Mouse (Mus musculus) embryonic facial prominence, embryonic 15.5 days (tissue): ENCODE results near the gene Sorl1. TPM values are rescaled to one million over a fixed set of nuclear protein-coding genes. Genes with fewer than 3 reads are reported as not detected.

ENCODE experiments used
- ATAC-seq: fragments of 200-750 bp; cut with Nextera tagmentation; 2 replicates; pipeline ENCODE4 v1.8.0; 2017; ENCODE audit warnings: low read depth, moderate TSS enrichment; ENCODE audit not compliant: insufficient number of reproducible peaks, low FRiP score, low TSS enrichment
- H3K27ac ChIP-seq: fragments of 300-500 bp; sonication (generic); replicated peaks from 2 replicates; pipeline ENCODE4 v1.5.1; 2015; ENCODE audit warnings: mild to moderate bottlenecking, inconsistent platforms
- H3K27me3 ChIP-seq: fragments of 300-500 bp; sonication (generic); 2 replicates; pipeline ENCODE4 v1.6.1; 2015; ENCODE audit warnings: inconsistent platforms
- H3K36me3 ChIP-seq: fragments of 300-500 bp; sonication (generic); 2 replicates; pipeline ENCODE4 v1.6.1; 2015; ENCODE audit warnings: mild to moderate bottlenecking, inconsistent platforms
- H3K4me1 ChIP-seq: fragments of 300-500 bp; sonication (generic); 2 replicates; pipeline ENCODE4 v1.6.1; 2015; ENCODE audit warnings: inconsistent platforms
- H3K4me2 ChIP-seq: fragments of 300-500 bp; sonication (generic); replicated peaks from 2 replicates; pipeline ENCODE4 v1.6.1; 2015; ENCODE audit warnings: mild to moderate bottlenecking, inconsistent platforms
- H3K4me3 ChIP-seq: fragments of 300-500 bp; sonication (generic); replicated peaks from 2 replicates; pipeline ENCODE4 v1.5.1; 2015; ENCODE audit warnings: mild to moderate bottlenecking, inconsistent platforms
- H3K9ac ChIP-seq: fragments of 300-500 bp; sonication (generic); 2 replicates; pipeline ENCODE4 v1.6.1; 2015; ENCODE audit warnings: inconsistent platforms
- H3K9me3 ChIP-seq: fragments of 300-500 bp; sonication (generic); replicated peaks from 2 replicates; pipeline ENCODE4 v1.6.1; 2016; ENCODE audit warnings: inconsistent platforms
- WGBS: fragments of 180-500 bp; shearing (Covaris S2); methylation state at CpG from one replicate; pipeline ENCODE4 v1.1.7; 2015; 5-methylcytosine and 5-hydroxymethylcytosine counted together
- polyA plus RNA-seq: library from polyadenylated mRNA; unstranded; fragments of >200 nt; fragmentation: Nextera tagmentation; extraction: Ambion mirVana; gene quantifications from 2 replicates; pipeline ENCODE4 v1.2.1, GENCODE M21; 2015

Gene Sorl1
- polyA plus RNA-seq, 1 experiment from 2014 or later, result 8.5 TPM

GRCm38 (mm10) chr9:42103546-42103945 is 20.6 kb downstream of the Sorl1 start:
- H3K4me2 ChIP-seq, result no peak overlapping the region
- WGBS, result 89% methylated on average over 7 of the region's 7 CpGs
- H3K9me3 ChIP-seq, result no peaks in the 10 kb centered on the region
- no peak for ATAC-seq
- H3K4me3 ChIP-seq, result no peak overlapping the region
- no peaks in the 10 kb centered on the region for H3K36me3 ChIP-seq
- 0 out of 2 replicates have a peak, but pooled peaks cover 3% of the 10 kb centered on the region for H3K4me1 ChIP-seq
- no peak overlapping the region for H3K27ac ChIP-seq
- H3K9ac ChIP-seq, result no peak overlapping the region
- no peaks in the 10 kb centered on the region for H3K27me3 ChIP-seq

- Histone ChIP-seq H3K36me3 (no peaks in the 10 kb centered on the region), H3K27me3 (no peaks in the 10 kb centered on the region), H3K9me3 (no peaks in the 10 kb centered on the region), H3K9ac (no peak overlapping the region), H3K4me3 (no peak overlapping the region), H3K4me1 (no peaks in the 10 kb centered on the region), H3K4me2 (no peak overlapping the region), H3K27ac (no peak overlapping the region)
- ATAC-seq, result no peak
- WGBS, result 80% methylated on average over 6 of the region's 6 CpGs
Measured at GRCm38 (mm10) chr9:42102013-42102412, 22.1 kb downstream of the Sorl1 start.

GRCm38 (mm10) chr9:42101266-42101665 is 22.8 kb downstream of the Sorl1 start:
- Histone ChIP-seq H3K4me3 (no peak overlapping the region), H3K27ac (no peak overlapping the region)
- no peak for ATAC-seq

GRCm38 (mm10) chr9:42100618-42101210 is 23.4 kb downstream of the Sorl1 start:
- Histone ChIP-seq H3K27ac (no peak overlapping the region), H3K9me3 (no peaks in the 10 kb centered on the region), H3K36me3 (no peaks in the 10 kb centered on the region), H3K4me1 (no peaks in the 10 kb centered on the region), H3K4me3 (no peak overlapping the region), H3K4me2 (no peak overlapping the region), H3K9ac (no peak overlapping the region), H3K27me3 (no peaks in the 10 kb centered on the region)
- WGBS, result 79% methylated on average over 9 of the region's 9 CpGs
- no peak for ATAC-seq

More at GRCm38 (mm10) chr9:42101266-42101665, 22.8 kb downstream of the Sorl1 start:
- Histone ChIP-seq H3K36me3 (no peaks in the 10 kb centered on the region), H3K4me2 (no peak overlapping the region), H3K9ac (no peak overlapping the region), H3K27me3 (no peaks in the 10 kb centered on the region), H3K4me1 (no peaks in the 10 kb centered on the region), H3K9me3 (no peaks in the 10 kb centered on the region)
- 82% methylated on average over 7 of the region's 7 CpGs for WGBS

- Histone ChIP-seq H3K4me3 (no peak overlapping the region), H3K27ac (no peak overlapping the region), H3K27me3 (no peaks in the 10 kb centered on the region), H3K4me1 (no peaks in the 10 kb centered on the region; the same call in 1 of the 2 replicates), H3K9ac (no peak overlapping the region), H3K36me3 (no peaks in the 10 kb centered on the region), H3K9me3 (no peaks in the 10 kb centered on the region), H3K4me2 (no peak overlapping the region)
- no peak for ATAC-seq
- 77% methylated on average over 5 of the region's 5 CpGs for WGBS
Measured at GRCm38 (mm10) chr9:42098474-42099121, 25.5 kb downstream of the Sorl1 start.

GRCm38 (mm10) chr9:42097731-42098473 is 26.2 kb downstream of the Sorl1 start:
- no peaks in the 10 kb centered on the region for H3K27me3 ChIP-seq
- no peak overlapping the region for H3K4me3 ChIP-seq
- H3K27ac ChIP-seq, result no peak overlapping the region
- H3K4me2 ChIP-seq, result no peak overlapping the region
- ATAC-seq, result no peak
- H3K9me3 ChIP-seq, result no peaks in the 10 kb centered on the region
- no peak overlapping the region for H3K9ac ChIP-seq
- H3K36me3 ChIP-seq, result no peaks in the 10 kb centered on the region
- WGBS, result 87% methylated on average over 8 of the region's 8 CpGs
- H3K4me1 ChIP-seq, result no peaks in the 10 kb centered on the region; the same call in 1 of the 2 replicates

- no peaks in the 10 kb centered on the region for H3K9me3 ChIP-seq
- no peaks in the 10 kb centered on the region for H3K36me3 ChIP-seq
- H3K27ac ChIP-seq, result no peak overlapping the region
- no peak overlapping the region for H3K4me3 ChIP-seq
- no peak overlapping the region for H3K4me2 ChIP-seq
- no peaks in the 10 kb centered on the region; the same call in 1 of the 2 replicates for H3K4me1 ChIP-seq
- 91% methylated on average over 7 of the region's 7 CpGs for WGBS
- H3K9ac ChIP-seq, result no peak overlapping the region
- H3K27me3 ChIP-seq, result no peaks in the 10 kb centered on the region
- ATAC-seq, result no peak
Measured at GRCm38 (mm10) chr9:42097006-42097730, 26.9 kb downstream of the Sorl1 start.

GRCm38 (mm10) chr9:42094752-42095151 is 29.3 kb downstream of the Sorl1 start:
- no peaks in the 10 kb centered on the region for H3K27me3 ChIP-seq
- H3K9ac ChIP-seq, result no peak overlapping the region
- no peaks in the 10 kb centered on the region; the same call in 1 of the 2 replicates for H3K4me1 ChIP-seq
- 78% methylated on average over 11 of the region's 11 CpGs for WGBS
- peaks cover 7% of the 10 kb centered on the region; the same call in 1 of the 2 replicates for H3K36me3 ChIP-seq
- H3K4me3 ChIP-seq, result no peak overlapping the region
- ATAC-seq, result no peak
- H3K27ac ChIP-seq, result no peak overlapping the region
- no peaks in the 10 kb centered on the region for H3K9me3 ChIP-seq
- no peak overlapping the region for H3K4me2 ChIP-seq

- H3K4me1 ChIP-seq, result no peaks in the 10 kb centered on the region; the same call in 1 of the 2 replicates
- H3K27ac ChIP-seq, result no peak overlapping the region
- H3K9ac ChIP-seq, result no peak overlapping the region
- no peaks in the 10 kb centered on the region for H3K9me3 ChIP-seq
- H3K27me3 ChIP-seq, result no peaks in the 10 kb centered on the region
- no peak for ATAC-seq
- peaks cover 7% of the 10 kb centered on the region; the same call in 1 of the 2 replicates for H3K36me3 ChIP-seq
- H3K4me2 ChIP-seq, result no peak overlapping the region
- WGBS, result 74% methylated on average over 7 of the region's 7 CpGs
- H3K4me3 ChIP-seq, result no peak overlapping the region
Measured at GRCm38 (mm10) chr9:42094028-42094551, 30.0 kb downstream of the Sorl1 start.

- no peak for ATAC-seq
- Histone ChIP-seq H3K9me3 (no peaks in the 10 kb centered on the region), H3K27me3 (no peaks in the 10 kb centered on the region), H3K36me3 (peaks cover 7% of the 10 kb centered on the region; the same call in 1 of the 2 replicates), H3K27ac (no peak overlapping the region), H3K9ac (no peak overlapping the region), H3K4me2 (no peak overlapping the region), H3K4me3 (no peak overlapping the region), H3K4me1 (no peaks in the 10 kb centered on the region; the same call in 1 of the 2 replicates)
- WGBS, result 88% methylated on average over 2 of the region's 2 CpGs
Measured at GRCm38 (mm10) chr9:42092749-42093148, 31.3 kb downstream of the Sorl1 start.
